Comparison of ENCODE assay signal across 8 mouse cellular contexts in genomic region chr5:33628820-33629300, GRCm38 (mm10). TPM values are rescaled to one million over a fixed set of nuclear protein-coding genes. Genes with fewer than 3 reads are reported as not detected.
DNase-seq lines count a peak whose midpoint lies in the region; ATAC-seq and TF ChIP-seq lines count a peak whose summit lies in the region.

No protein-coding gene starts in this region.

- peak overlapping the region; percentile 92 for H3K4me3 ChIP-seq in left cerebral cortex, adult 2 months
- H3K4me3 ChIP-seq in bone marrow macrophage, adult 2 months (ENCODE audit: insufficient read depth, low read length) = peak overlapping the region; percentile 82
- peak overlapping the region; percentile 83 for H3K4me3 ChIP-seq in forebrain, embryonic 16.5 days (replicated peaks; ENCODE audit: low read length)
- H3K4me3 ChIP-seq in hindbrain, embryonic 14.5 days (replicated peaks; ENCODE audit: low read length) = peak overlapping the region; percentile 80
- peak overlapping the region; percentile 87 for H3K4me3 ChIP-seq in limb, embryonic 12.5 days (replicated peaks)
- H3K4me3 ChIP-seq in midbrain, embryonic 11.5 days (ENCODE audit: low read depth, low read length) = peak overlapping the region; percentile 81

- ATAC-seq in forebrain, embryonic 16.5 days = no peak
- ATAC-seq in hindbrain, embryonic 14.5 days (ENCODE audit: low FRiP score) = no peak
- no peak for ATAC-seq in limb, embryonic 12.5 days (ENCODE audit: insufficient number of reproducible peaks, insufficient read depth, low FRiP score, low TSS enrichment, low read depth)
- ATAC-seq in midbrain, embryonic 11.5 days (ENCODE audit: low FRiP score) = no peak; the same call in 1 of the 2 replicates

- peaks cover 15% of the 10 kb centered on the region for H3K4me1 ChIP-seq in bone marrow macrophage, adult 2 months (ENCODE audit: control insufficient read depth, insufficient read depth, low read length)
- H3K4me1 ChIP-seq in forebrain, embryonic 16.5 days (replicated peaks; ENCODE audit: control insufficient read depth, insufficient read depth, low read length) = peaks cover 19% of the 10 kb centered on the region
- H3K4me1 ChIP-seq in hindbrain, embryonic 14.5 days (replicated peaks; ENCODE audit: control insufficient read depth, insufficient read depth, low read length) = peaks cover 17% of the 10 kb centered on the region
- peaks cover 22% of the 10 kb centered on the region for H3K4me1 ChIP-seq in limb, embryonic 12.5 days (replicated peaks)
- peaks cover 9% of the 10 kb centered on the region for H3K4me1 ChIP-seq in midbrain, embryonic 11.5 days (ENCODE audit: control insufficient read depth, insufficient read depth, low read length)

- under 1% methylated on average over 24 of the region's 24 CpGs for WGBS in forebrain, embryonic 16.5 days
- under 1% methylated on average over 24 of the region's 24 CpGs for WGBS in hindbrain, embryonic 14.5 days
- under 1% methylated on average over 24 of the region's 24 CpGs for WGBS in limb, embryonic 12.5 days
- under 1% methylated on average over 24 of the region's 24 CpGs for WGBS in midbrain, embryonic 11.5 days

- no peak for TF ChIP-seq CTCF in left cerebral cortex, adult 2 months (IDR thresholded peaks at IDR 0.05)
- TF ChIP-seq CTCF in bone marrow macrophage, adult 2 months (IDR thresholded peaks at IDR 0.05; ENCODE audit: low read depth, low read length) = no peak

- H3K36me3 ChIP-seq in forebrain, embryonic 16.5 days (ENCODE audit: control insufficient read depth, insufficient read depth) = no peaks in the 10 kb centered on the region
- no peaks in the 10 kb centered on the region for H3K36me3 ChIP-seq in hindbrain, embryonic 14.5 days (replicated peaks; ENCODE audit: control insufficient read depth, insufficient read depth)
- peaks cover 7% of the 10 kb centered on the region; the same call in 1 of the 2 replicates for H3K36me3 ChIP-seq in limb, embryonic 12.5 days
- H3K36me3 ChIP-seq in midbrain, embryonic 11.5 days (ENCODE audit: control insufficient read depth, insufficient read depth, low read length) = no peaks in the 10 kb centered on the region; the same call in 1 of the 2 replicates

- intact Hi-C loops in left cerebral cortex, adult 2 months (cut with DNase I) = loop anchor here (1.0 kb wide), 1 partner anchor 12 kb away; no protein-coding TSS in a partner anchor

- peak overlapping the region; percentile 85 for H3K27ac ChIP-seq in left cerebral cortex, adult 2 months
- peak overlapping the region; percentile 75 for H3K27ac ChIP-seq in bone marrow macrophage, adult 2 months (ENCODE audit: insufficient read depth, low read depth, low read length)
- peak overlapping the region; percentile 87 for H3K27ac ChIP-seq in forebrain, embryonic 16.5 days (ENCODE audit: low read length)
- H3K27ac ChIP-seq in hindbrain, embryonic 14.5 days = peak overlapping the region; percentile 88
- H3K27ac ChIP-seq in limb, embryonic 12.5 days = peak overlapping the region; percentile 90
- peak overlapping the region; percentile 72 for H3K27ac ChIP-seq in midbrain, embryonic 11.5 days (ENCODE audit: low read depth, low read length)

- DNase-seq in left cerebral cortex, adult 2 months (ENCODE audit: extremely low spot score in 1 of 2, low spot score in 2 of 2) = no peak
- no peak for DNase-seq in left cerebral cortex, adult 9 months (ENCODE audit: low spot score in 2 of 2)
- DNase-seq in hindbrain, embryonic 14.5 days (ENCODE audit: low spot score) = peak; percentile 53
- DNase-seq in midbrain, embryonic 11.5 days (ENCODE audit: low spot score, missing footprints) = no peak
- DNase-seq in testis, postnatal 14 days (ENCODE audit: low spot score) = peak; percentile 72

- TF ChIP-seq POLR2A in bone marrow macrophage, adult 2 months (IDR thresholded peaks at IDR 0.05; ENCODE audit: borderline replicate concordance, low read depth, low read length) = no peak

- peak overlapping the region; percentile 80 for H3K9ac ChIP-seq in forebrain, embryonic 16.5 days (replicated peaks; ENCODE audit: low read depth, low read length)
- H3K9ac ChIP-seq in hindbrain, embryonic 14.5 days = peak overlapping the region; percentile 83
- peak overlapping the region; percentile 84 for H3K9ac ChIP-seq in limb, embryonic 12.5 days (replicated peaks)
- H3K9ac ChIP-seq in midbrain, embryonic 11.5 days (ENCODE audit: low read length) = peak overlapping the region; percentile 74

- H3K27me3 ChIP-seq in forebrain, embryonic 16.5 days (replicated peaks; ENCODE audit: control insufficient read depth, insufficient read depth, low read length) = no peaks in the 10 kb centered on the region
- no peaks in the 10 kb centered on the region for H3K27me3 ChIP-seq in hindbrain, embryonic 14.5 days (ENCODE audit: control insufficient read depth, insufficient read depth, low read length)
- H3K27me3 ChIP-seq in limb, embryonic 12.5 days = no peaks in the 10 kb centered on the region
- H3K27me3 ChIP-seq in midbrain, embryonic 11.5 days (ENCODE audit: control insufficient read depth, insufficient read depth, low read length) = no peaks in the 10 kb centered on the region

- peak overlapping the region; percentile 89 for H3K4me2 ChIP-seq in forebrain, embryonic 16.5 days (ENCODE audit: low read length)
- H3K4me2 ChIP-seq in hindbrain, embryonic 14.5 days (replicated peaks) = peak overlapping the region; percentile 91
- peak overlapping the region; percentile 76 for H3K4me2 ChIP-seq in limb, embryonic 12.5 days
- peak overlapping the region; percentile 84 for H3K4me2 ChIP-seq in midbrain, embryonic 11.5 days

- H3K9me3 ChIP-seq in forebrain, embryonic 16.5 days (ENCODE audit: control insufficient read depth, low read length) = no peaks in the 10 kb centered on the region
- no peaks in the 10 kb centered on the region for H3K9me3 ChIP-seq in hindbrain, embryonic 14.5 days (ENCODE audit: control insufficient read depth, low read length)
- H3K9me3 ChIP-seq in limb, embryonic 12.5 days = no peaks in the 10 kb centered on the region
- no peaks in the 10 kb centered on the region for H3K9me3 ChIP-seq in midbrain, embryonic 11.5 days (ENCODE audit: control insufficient read depth, low read length)

RNA-seq across cellular contexts. Expression of gene Fam53a, which starts 0.6 kb away (rescaled TPM):
- total RNA-seq in left cerebral cortex, adult 2 months (2021) = 10 to 100 TPM; 25.2 to 26.1 TPM
- 16.0 and 17.8 TPM in 2 replicates for polyA plus RNA-seq in bone marrow macrophage, adult 2 months (2012; ENCODE audit: insufficient read depth, insufficient read length, missing spikeins)
- polyA plus RNA-seq in forebrain, embryonic 16.5 days (2015; fragmentation: Nextera tagmentation; extraction: Ambion mirVana) = 39.9 and 41.7 TPM in 2 replicates
- 26.8 and 30.2 TPM in 2 replicates for polyA plus RNA-seq in hindbrain, embryonic 14.5 days (2014; fragmentation: Nextera tagmentation; extraction: Ambion mirVana)
- polyA plus RNA-seq in limb, embryonic 12.5 days (2016; fragmentation: Nextera tagmentation; extraction: Ambion mirVana) = 71.5 and 78.8 TPM in 2 replicates
- 57.5 and 64.4 TPM in 2 replicates for polyA plus RNA-seq in midbrain, embryonic 11.5 days (2014; fragmentation: Nextera tagmentation; extraction: Ambion mirVana)

RNA-seq across cellular contexts. Expression of gene Gm9903, which starts 0.9 kb away (rescaled TPM):
- total RNA-seq in left cerebral cortex, adult 2 months (2021) = under 1 TPM; 0.70 to 0.77 TPM
- polyA plus RNA-seq in bone marrow macrophage, adult 2 months (2012; ENCODE audit: insufficient read depth, insufficient read length, missing spikeins) = 0.61 TPM in 1 of 2 replicates, not detected in the other
- polyA plus RNA-seq in forebrain, embryonic 16.5 days (2015; fragmentation: Nextera tagmentation; extraction: Ambion mirVana) = 0.60 and 0.98 TPM in 2 replicates
- 0.64 and 0.77 TPM in 2 replicates for polyA plus RNA-seq in hindbrain, embryonic 14.5 days (2014; fragmentation: Nextera tagmentation; extraction: Ambion mirVana)
- polyA plus RNA-seq in limb, embryonic 12.5 days (2016; fragmentation: Nextera tagmentation; extraction: Ambion mirVana) = 0.46 and 0.74 TPM in 2 replicates
- polyA plus RNA-seq in midbrain, embryonic 11.5 days (2014; fragmentation: Nextera tagmentation; extraction: Ambion mirVana) = 0.44 and 0.62 TPM in 2 replicates

RNA-seq across cellular contexts. Expression of gene Slbp, which starts 23.5 kb away (rescaled TPM):
- 10 to 100 TPM; 24.4 to 25.7 TPM for total RNA-seq in left cerebral cortex, adult 2 months (2021)
- polyA plus RNA-seq in bone marrow macrophage, adult 2 months (2012; ENCODE audit: insufficient read depth, insufficient read length, missing spikeins) = 77.1 and 84.1 TPM in 2 replicates
- 126 and 130 TPM in 2 replicates for polyA plus RNA-seq in forebrain, embryonic 16.5 days (2015; fragmentation: Nextera tagmentation; extraction: Ambion mirVana)
- polyA plus RNA-seq in hindbrain, embryonic 14.5 days (2014; fragmentation: Nextera tagmentation; extraction: Ambion mirVana) = 115 and 125 TPM in 2 replicates
- 307 and 311 TPM in 2 replicates for polyA plus RNA-seq in limb, embryonic 12.5 days (2016; fragmentation: Nextera tagmentation; extraction: Ambion mirVana)
- 304 and 334 TPM in 2 replicates for polyA plus RNA-seq in midbrain, embryonic 11.5 days (2014; fragmentation: Nextera tagmentation; extraction: Ambion mirVana)

RNA-seq across cellular contexts. Expression of gene Tacc3, which starts 29.1 kb away (rescaled TPM):
- 1 to 10 TPM; 5.3 to 7.2 TPM for total RNA-seq in left cerebral cortex, adult 2 months (2021)
- polyA plus RNA-seq in bone marrow macrophage, adult 2 months (2012; ENCODE audit: insufficient read depth, insufficient read length, missing spikeins) = 58.6 and 69.4 TPM in 2 replicates
- polyA plus RNA-seq in forebrain, embryonic 16.5 days (2015; fragmentation: Nextera tagmentation; extraction: Ambion mirVana) = 71.9 and 85.2 TPM in 2 replicates
- polyA plus RNA-seq in hindbrain, embryonic 14.5 days (2014; fragmentation: Nextera tagmentation; extraction: Ambion mirVana) = 32.3 and 41.0 TPM in 2 replicates
- 258 and 275 TPM in 2 replicates for polyA plus RNA-seq in limb, embryonic 12.5 days (2016; fragmentation: Nextera tagmentation; extraction: Ambion mirVana)
- polyA plus RNA-seq in midbrain, embryonic 11.5 days (2014; fragmentation: Nextera tagmentation; extraction: Ambion mirVana) = 277 and 307 TPM in 2 replicates

RNA-seq across cellular contexts. Expression of gene Tmem129, which starts 29.4 kb away (rescaled TPM):
- total RNA-seq in left cerebral cortex, adult 2 months (2021) = 10 to 100 TPM; 24.8 to 26.7 TPM
- 11.4 and 14.4 TPM in 2 replicates for polyA plus RNA-seq in bone marrow macrophage, adult 2 months (2012; ENCODE audit: insufficient read depth, insufficient read length, missing spikeins)
- 35.4 and 39.1 TPM in 2 replicates for polyA plus RNA-seq in forebrain, embryonic 16.5 days (2015; fragmentation: Nextera tagmentation; extraction: Ambion mirVana)
- polyA plus RNA-seq in hindbrain, embryonic 14.5 days (2014; fragmentation: Nextera tagmentation; extraction: Ambion mirVana) = 27.5 and 28.8 TPM in 2 replicates
- polyA plus RNA-seq in limb, embryonic 12.5 days (2016; fragmentation: Nextera tagmentation; extraction: Ambion mirVana) = 41.9 and 42.8 TPM in 2 replicates
- polyA plus RNA-seq in midbrain, embryonic 11.5 days (2014; fragmentation: Nextera tagmentation; extraction: Ambion mirVana) = 36.0 and 37.4 TPM in 2 replicates

Comparison
In these comparisons a context has a peak if more than half of its experiments do, and no peak if none do; other contexts are left out.
1. DNase-seq: peak in hindbrain, embryonic 14.5 days (single experiment) and testis, postnatal 14 days (single experiment); none in left cerebral cortex, adult 2 months (0 of 2), left cerebral cortex, adult 9 months (0 of 2) and midbrain, embryonic 11.5 days (single experiment).
2. Peak in every context shown above with its lines, with median percentiles within 50 percentile points of each other: H3K27ac ChIP-seq, H3K4me3 ChIP-seq, H3K4me2 ChIP-seq and H3K9ac ChIP-seq.